Mouse (Mus musculus) kidney, adult 18-20 months (tissue): ENCODE measurements around the gene Lrmp.

Experiments used
- DNase-seq: peaks from one replicate; pipeline ENCODE4 v3.0.0; 2021

Gene Lrmp

DNA sequence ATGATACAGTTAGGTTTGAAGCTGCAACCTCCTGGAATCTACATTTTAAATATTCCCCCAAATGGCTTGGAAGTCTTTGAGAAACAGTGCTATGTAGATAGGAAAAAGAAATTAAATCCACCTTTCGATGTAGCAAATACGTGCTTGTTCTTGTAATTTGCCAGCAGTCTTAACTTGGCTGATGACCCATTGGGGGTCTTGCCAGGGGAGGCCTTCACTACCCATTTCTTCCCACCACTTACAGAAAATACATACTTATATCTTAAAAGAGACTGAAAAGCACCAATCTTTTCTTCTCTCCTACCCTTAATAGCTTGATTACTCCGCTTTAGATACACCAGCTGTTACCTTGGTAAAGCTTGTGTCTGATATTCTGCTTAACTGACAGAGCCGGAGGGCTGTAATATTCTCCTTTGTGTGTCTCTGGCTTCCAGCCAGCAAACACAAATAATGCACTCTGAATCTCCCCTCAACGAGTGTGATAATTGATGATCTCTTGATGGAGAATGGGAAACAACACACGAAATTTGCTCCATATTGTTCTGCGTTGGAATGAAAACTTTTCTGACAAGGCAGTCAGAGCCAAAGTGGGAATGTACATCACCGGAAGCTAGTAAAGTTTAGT, 94.7 kb downstream of the Lrmp start:
- DNase-seq: no peak

DNA sequence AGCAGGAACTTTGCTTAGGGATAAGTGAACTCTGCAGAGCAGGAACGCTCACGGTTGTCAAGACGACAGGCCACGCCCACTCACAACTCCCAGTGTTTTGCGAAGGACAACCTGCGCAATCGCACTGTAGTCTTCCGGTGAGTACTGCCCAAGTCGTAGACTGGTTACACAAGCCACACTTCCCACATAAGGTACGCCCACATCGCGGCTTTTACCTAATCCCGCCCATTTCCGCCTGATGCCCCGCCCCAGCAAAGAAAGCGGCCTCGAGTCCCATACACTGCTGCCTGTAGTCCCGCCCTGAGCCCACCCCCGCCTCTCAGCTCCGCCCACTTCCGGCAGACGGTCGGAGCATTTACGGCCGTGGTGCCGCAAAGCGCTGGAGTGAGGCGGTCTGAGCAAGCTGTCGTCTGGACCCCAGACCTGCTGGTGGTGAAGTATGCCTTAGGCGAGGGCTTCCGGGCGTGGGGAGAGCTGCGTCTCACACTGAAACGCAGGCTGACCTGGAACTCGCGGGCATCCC, 95.4 kb downstream of the Lrmp start, which contains the start of the genes Casc1 and Etfrf1:
TSS of gene Casc1 (minus strand) at position 190 of the 523 bp plus-strand sequence.
TSS of gene Etfrf1 (plus strand) at position 319 of the 523 bp plus-strand sequence.
- peak; percentile 99 for DNase-seq

DNA sequence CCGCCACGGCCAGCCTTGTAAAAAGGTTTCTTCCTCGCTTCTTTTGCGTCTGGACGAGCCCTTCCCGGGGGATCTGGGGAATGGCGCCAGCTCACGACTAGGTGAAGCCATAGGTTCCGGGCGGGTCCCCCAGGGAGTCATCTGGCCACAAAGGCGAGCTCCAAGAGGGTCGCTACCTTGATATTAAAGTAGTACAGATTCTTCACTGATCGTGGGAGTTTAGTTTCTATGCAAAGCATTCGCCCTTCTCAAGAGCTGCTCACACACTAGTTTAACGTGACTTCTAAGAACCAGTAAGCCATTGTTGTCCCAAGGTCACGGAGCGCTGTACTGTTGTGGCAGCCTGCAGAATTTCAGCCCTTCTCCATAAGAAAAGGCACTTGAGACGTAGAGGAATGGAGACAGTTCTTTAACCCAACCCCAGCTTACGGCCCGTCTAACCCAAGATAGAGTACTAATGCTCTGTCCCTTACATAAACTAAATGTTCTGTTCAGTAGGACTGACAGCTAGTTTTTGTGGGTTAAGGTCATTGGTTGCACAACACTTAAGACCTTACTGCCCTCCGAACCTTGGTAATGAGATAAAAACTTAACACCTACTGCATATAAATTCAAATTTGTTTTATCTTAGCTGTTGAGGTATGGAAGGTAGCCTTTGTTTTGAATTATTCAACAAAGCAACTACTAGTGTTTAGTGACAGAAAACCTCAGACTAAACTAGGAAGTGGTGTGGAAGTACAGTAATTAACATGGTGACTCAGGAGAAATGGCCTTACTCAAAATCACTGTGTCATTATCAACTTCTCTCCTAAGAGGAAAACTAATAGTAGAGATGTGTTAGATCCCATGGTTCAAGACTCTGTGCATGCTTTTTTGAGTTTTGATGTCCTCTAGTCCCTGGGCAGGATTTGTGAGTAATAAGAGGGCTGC, 96.2 kb downstream of the Lrmp start:
- no peak for DNase-seq

DNA sequence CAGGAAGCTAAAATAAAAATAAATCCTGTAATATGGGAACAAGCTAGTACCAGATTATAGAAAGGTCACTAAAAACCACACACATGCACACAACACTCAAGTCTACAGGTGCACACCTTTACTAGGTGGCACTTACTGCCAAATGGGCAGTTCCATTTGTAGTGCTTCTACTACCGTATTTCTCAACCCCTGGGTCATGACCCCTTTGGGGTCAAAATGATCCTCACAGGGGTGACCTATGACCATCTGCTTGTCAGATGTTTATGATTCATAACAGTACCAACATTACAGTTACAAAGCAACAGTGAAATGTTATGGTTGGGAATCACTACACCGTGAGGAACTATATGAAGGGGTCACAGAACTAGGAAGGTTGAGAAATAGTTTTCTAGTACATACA, 98.5 kb downstream of the Lrmp start:
- DNase-seq: no peak

DNA sequence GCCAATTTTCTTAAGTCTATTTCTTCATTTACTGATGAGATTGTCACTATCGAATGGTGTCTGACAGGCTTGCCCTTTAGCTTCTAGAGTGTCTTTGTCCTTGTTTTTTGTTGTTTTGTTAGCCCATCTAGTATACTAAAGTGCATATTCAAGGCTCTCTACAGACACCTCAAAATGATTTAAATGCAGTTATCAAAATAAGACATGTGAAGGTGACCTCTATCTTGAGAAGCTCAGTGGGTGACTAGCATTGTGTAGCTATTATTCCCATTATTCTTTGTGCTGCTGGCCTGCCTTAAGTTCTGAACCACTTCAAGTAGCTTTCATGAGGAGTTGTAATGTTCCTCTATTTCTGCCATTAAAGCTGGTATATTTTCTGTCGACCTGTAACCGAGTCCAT, 100.4 kb downstream of the Lrmp start:
- no peak for DNase-seq

DNA sequence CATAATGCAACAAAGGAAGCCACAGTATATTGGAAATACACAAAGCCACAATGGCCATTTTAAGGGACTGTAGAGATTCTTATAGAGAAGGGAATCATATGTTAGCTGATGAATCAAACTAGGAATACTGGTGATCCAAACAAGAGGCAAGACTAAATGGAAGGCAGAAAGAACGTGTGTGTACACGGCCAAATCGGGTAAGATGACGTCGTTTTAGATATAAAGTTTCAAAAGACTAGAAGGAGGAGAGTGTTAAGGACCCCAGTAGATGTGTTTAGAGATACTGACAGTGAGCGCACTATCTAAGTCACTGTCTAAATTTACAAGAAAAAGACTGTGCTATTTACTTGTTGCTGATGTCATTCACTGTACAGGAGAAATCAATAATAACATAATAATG, 108.8 kb downstream of the Lrmp start:
- no peak for DNase-seq
